Mouse (Mus musculus) ES-E14 (cell line): ENCODE measurements around the gene Ctsf.

Source experiments
- CHD2 ChIP-seq: IDR thresholded peaks from 2 replicates; pipeline ENCODE4 v1.6.1; 2014; ENCODE audit warnings: mild to moderate bottlenecking, low read depth, low read length, inconsistent platforms
- HCFC1 ChIP-seq: IDR thresholded peaks from 2 replicates; pipeline ENCODE4 v1.6.1; 2012; ENCODE audit warnings: low read length, inconsistent platforms, borderline replicate concordance; ENCODE audit not compliant: insufficient read depth
- MAFK ChIP-seq: IDR thresholded peaks from 2 replicates; pipeline ENCODE4 v1.6.1; 2014; ENCODE audit warnings: mild to moderate bottlenecking, low read depth, low read length, inconsistent platforms; ENCODE audit not compliant: insufficient read depth
- ZC3H11A ChIP-seq: IDR thresholded peaks from 2 replicates; pipeline ENCODE4 v1.6.1; 2012; ENCODE audit warnings: low read depth, mild to moderate bottlenecking, inconsistent platforms, low read length, borderline replicate concordance
- ZNF384 ChIP-seq: IDR thresholded peaks from 2 replicates; pipeline ENCODE4 v1.6.1; 2012; ENCODE audit warnings: low read depth, low read length, inconsistent platforms

GRCm38 (mm10) chr19:4877785-4878184, 22.9 kb downstream of the Ctsf start, which contains the start of gene Actn3:
- TF ChIP-seq CHD2 (no peak), ZC3H11A (no peak), HCFC1 (no peak), MAFK (no peak), ZNF384 (no peak)
